Mouse (Mus musculus) neural tube, embryonic 11.5 days (tissue): ENCODE data around the gene Cryab. TPM values are rescaled to one million over a fixed set of nuclear protein-coding genes. Genes with fewer than 3 reads are reported as not detected.

Source experiments
- ATAC-seq: fragments of 200-750 bp; cut with Nextera tagmentation; 2 replicates; pipeline ENCODE4 v1.8.0; 2017; ENCODE audit warnings: moderate number of reproducible peaks, mild to moderate bottlenecking, moderate TSS enrichment, moderate library complexity; ENCODE audit not compliant: insufficient read depth, low FRiP score, low TSS enrichment
- DNase-seq: peaks from one replicate; pipeline ENCODE4 v3.0.0-alpha.2; 2015; ENCODE audit warnings: low spot score
- H3K27ac ChIP-seq: fragments of 300-500 bp; sonication (generic); 2 replicates; pipeline ENCODE4 v1.5.1; 2014; ENCODE audit warnings: low read depth, mild to moderate bottlenecking, low read length
- H3K27me3 ChIP-seq: fragments of 300-500 bp; sonication (generic); 2 replicates; pipeline ENCODE4 v1.6.1; 2014; ENCODE audit warnings: mild to moderate bottlenecking, low read length, mixed read lengths; ENCODE audit not compliant: control insufficient read depth, insufficient read depth
- H3K36me3 ChIP-seq: fragments of 300-500 bp; sonication (generic); 2 replicates; pipeline ENCODE4 v1.6.1; 2014; ENCODE audit warnings: mild to moderate bottlenecking, low read length, moderate library complexity, mixed read lengths; ENCODE audit not compliant: control insufficient read depth, insufficient read depth
- H3K4me1 ChIP-seq: fragments of 300-500 bp; sonication (generic); 2 replicates; pipeline ENCODE4 v1.6.1; 2014; ENCODE audit warnings: low read length, mixed read lengths; ENCODE audit not compliant: control insufficient read depth, insufficient read depth
- H3K4me2 ChIP-seq: fragments of 300-500 bp; sonication (generic); 2 replicates; pipeline ENCODE4 v1.6.1; 2014; ENCODE audit warnings: low read depth, mild to moderate bottlenecking, moderate library complexity
- H3K4me3 ChIP-seq: fragments of 300-500 bp; sonication (generic); 2 replicates; pipeline ENCODE4 v1.5.1; 2014; ENCODE audit warnings: low read depth, low read length
- H3K9ac ChIP-seq: fragments of 300-500 bp; sonication (generic); 2 replicates; pipeline ENCODE4 v1.6.1; 2014; ENCODE audit warnings: mild to moderate bottlenecking, low read length
- H3K9me3 ChIP-seq: fragments of 300-500 bp; sonication (generic); 2 replicates; pipeline ENCODE4 v1.6.1; 2016; ENCODE audit warnings: low read length; ENCODE audit not compliant: control insufficient read depth
- WGBS: fragments of 180-500 bp; shearing (Covaris S2); extraction: QIAGEN DNeasy Blood & Tissue Kit; methylation state at CpG from one replicate; pipeline ENCODE4 v1.1.7; 2014; 5-methylcytosine and 5-hydroxymethylcytosine counted together
- polyA plus RNA-seq: library from polyadenylated mRNA; unstranded; fragments of >200 nt; fragmentation: Nextera tagmentation; extraction: Ambion mirVana; gene quantifications from 2 replicates; pipeline ENCODE4 v1.2.1, GENCODE M21; 2014

The Cryab gene
- polyA plus RNA-seq, result 12.8 and 14.4 TPM in 2 replicates

DNA sequence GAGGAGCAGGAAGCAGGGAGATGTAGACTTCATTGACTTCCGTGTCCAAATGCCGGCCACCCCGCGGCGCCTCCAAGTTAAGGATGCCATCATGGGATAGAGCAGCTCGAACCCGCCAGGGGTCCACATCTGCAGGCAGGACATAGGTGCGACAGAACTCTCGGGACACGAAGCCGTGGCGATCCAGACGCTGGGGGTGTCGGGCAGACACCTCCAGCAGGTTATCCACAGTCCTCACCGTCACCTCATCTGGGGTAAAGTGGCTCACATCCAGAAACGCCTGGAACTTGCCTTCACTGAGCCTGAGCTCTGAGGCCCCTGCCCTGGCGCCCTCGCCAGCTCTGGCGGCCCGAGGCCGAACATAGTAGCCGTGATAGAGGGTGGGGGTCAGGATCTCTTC, at the start of gene Cryab:
Gene Cryab (plus strand): TSS at position 3 of the 400 bp plus-strand sequence.
- no peaks in the 10 kb centered on the region for H3K27me3 ChIP-seq
- no peak within 1 kb of the TSS for H3K27ac ChIP-seq
- no peak within 1 kb of the TSS for H3K4me3 ChIP-seq
- 75% methylated on average over 22 of the region's 22 CpGs for WGBS
- H3K36me3 ChIP-seq, result no peaks in the 10 kb centered on the region
- H3K9me3 ChIP-seq, result no peaks in the 10 kb centered on the region
- no peak for ATAC-seq
- no peak for DNase-seq
- H3K4me1 ChIP-seq, result no peaks in the 10 kb centered on the region
- no peak within 1 kb of the TSS for H3K9ac ChIP-seq
- H3K4me2 ChIP-seq, result no peak within 1 kb of the TSS

- Histone ChIP-seq H3K27ac (no peak overlapping the region), H3K9ac (no peak overlapping the region), H3K36me3 (0 out of 2 replicates have a peak, but pooled peaks cover 4% of the 10 kb centered on the region), H3K4me3 (no peak overlapping the region), H3K4me2 (no peak overlapping the region), H3K4me1 (no peaks in the 10 kb centered on the region), H3K27me3 (0 out of 2 replicates have a peak, but pooled peaks cover 5% of the 10 kb centered on the region), H3K9me3 (no peaks in the 10 kb centered on the region)
- WGBS, result 34% methylated on average over 6 of the region's 6 CpGs
- ATAC-seq (no peak), DNase-seq (no peak)
These were observed 46.2 kb upstream of the Cryab start for GRCm38 (mm10) chr9:50704907-50705306.

GRCm38 (mm10) chr9:50709108-50709507, 42.0 kb upstream of the Cryab start:
- no peak for DNase-seq
- H3K9ac ChIP-seq, result no peak overlapping the region
- H3K4me2 ChIP-seq, result no peak overlapping the region
- H3K36me3 ChIP-seq, result 0 out of 2 replicates have a peak, but pooled peaks cover 6% of the 10 kb centered on the region
- no peaks in the 10 kb centered on the region for H3K4me1 ChIP-seq
- H3K9me3 ChIP-seq, result no peaks in the 10 kb centered on the region
- no peak overlapping the region for H3K27ac ChIP-seq
- ATAC-seq, result no peak
- H3K4me3 ChIP-seq, result no peak overlapping the region
- H3K27me3 ChIP-seq, result no peaks in the 10 kb centered on the region
- 26% methylated on average over 2 of the region's 2 CpGs for WGBS

- no peaks in the 10 kb centered on the region for H3K27me3 ChIP-seq
- 0 out of 2 replicates have a peak, but pooled peaks cover 6% of the 10 kb centered on the region for H3K36me3 ChIP-seq
- H3K4me1 ChIP-seq, result no peaks in the 10 kb centered on the region
- H3K4me2 ChIP-seq, result no peak overlapping the region
- no peak overlapping the region for H3K4me3 ChIP-seq
- no peak overlapping the region for H3K27ac ChIP-seq
- DNase-seq (no peak), ATAC-seq (no peak)
- 85% methylated on average over 4 of the region's 4 CpGs for WGBS
- no peak overlapping the region for H3K9ac ChIP-seq
- no peaks in the 10 kb centered on the region for H3K9me3 ChIP-seq
These were observed 39.8 kb upstream of the Cryab start for GRCm38 (mm10) chr9:50711337-50711736.

DNA sequence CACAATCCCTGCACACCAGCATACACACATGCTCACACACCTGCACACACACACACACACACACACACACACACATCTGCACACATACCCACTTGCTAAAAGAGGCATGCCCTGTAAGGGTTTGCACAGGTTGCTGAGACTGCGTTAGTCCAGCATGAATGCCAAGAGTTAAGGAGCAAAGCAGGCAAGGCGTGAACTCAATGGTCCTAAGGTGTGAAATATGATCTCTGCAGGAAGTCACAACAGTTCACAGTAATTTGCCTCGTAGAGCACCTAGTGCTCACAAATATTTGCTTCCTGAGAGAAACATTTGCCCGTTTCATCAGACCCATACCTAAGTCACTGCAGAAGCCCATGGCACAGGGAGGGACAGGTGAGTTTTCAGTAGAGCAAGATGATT, 36.9 kb upstream of the Cryab start:
- H3K36me3 ChIP-seq, result 0 out of 2 replicates have a peak, but pooled peaks cover 2% of the 10 kb centered on the region
- ATAC-seq, result no peak
- DNase-seq, result no peak
- no peaks in the 10 kb centered on the region for H3K9me3 ChIP-seq
- H3K27ac ChIP-seq, result no peak overlapping the region
- no peak overlapping the region for H3K4me3 ChIP-seq
- H3K4me2 ChIP-seq, result no peak overlapping the region
- WGBS, result 65% methylated on average over 4 of the region's 4 CpGs
- no peaks in the 10 kb centered on the region for H3K27me3 ChIP-seq
- no peak overlapping the region for H3K9ac ChIP-seq
- no peaks in the 10 kb centered on the region for H3K4me1 ChIP-seq

DNA sequence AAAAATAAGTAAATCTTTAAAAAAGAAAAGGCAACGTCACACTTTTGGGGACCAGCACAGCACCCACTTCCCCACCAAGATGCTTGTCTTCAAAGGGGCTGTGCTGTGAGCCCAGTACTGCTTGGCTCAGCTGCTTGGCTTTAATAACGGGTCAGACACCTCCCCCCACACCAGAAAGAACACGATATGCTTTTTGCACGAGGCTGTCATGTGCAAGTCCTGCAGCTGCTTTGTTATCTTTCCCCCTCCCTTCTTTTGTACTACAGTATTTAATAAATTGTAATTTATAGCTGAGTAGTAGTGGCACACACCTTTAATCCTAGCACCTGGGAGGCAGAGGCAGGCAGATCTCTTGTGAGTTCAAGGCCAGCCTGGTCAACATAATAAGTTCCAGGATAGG, 32.2 kb upstream of the Cryab start:
- DNase-seq (no peak), ATAC-seq (no peak)
- Histone ChIP-seq H3K9me3 (no peaks in the 10 kb centered on the region), H3K27me3 (no peaks in the 10 kb centered on the region), H3K9ac (no peak overlapping the region), H3K36me3 (no peaks in the 10 kb centered on the region), H3K4me3 (no peak overlapping the region), H3K4me1 (peaks cover 5% of the 10 kb centered on the region; the same call in 1 of the 2 replicates), H3K27ac (no peak overlapping the region), H3K4me2 (no peak overlapping the region)
- 92% methylated on average over 4 of the region's 4 CpGs for WGBS

DNA sequence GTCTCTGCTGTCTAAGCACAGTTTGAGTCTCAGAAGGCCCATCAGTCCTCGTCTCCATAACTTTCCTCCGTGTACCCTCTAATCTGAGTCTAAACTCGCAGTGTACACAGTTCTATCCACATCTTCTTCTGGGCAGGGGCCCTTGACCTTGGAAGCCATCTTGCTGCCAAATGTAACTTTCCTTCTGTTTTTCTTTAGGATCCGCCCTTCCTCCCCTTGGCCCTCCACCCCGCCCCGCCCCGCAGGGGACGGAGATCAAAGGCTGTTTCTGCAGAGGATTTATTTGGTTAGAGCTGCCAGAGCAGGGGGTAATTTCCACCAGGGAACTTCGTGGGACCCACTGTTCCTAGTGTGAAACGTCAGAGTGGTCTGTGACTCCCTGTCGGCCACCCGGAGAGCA, 30.1 kb upstream of the Cryab start:
- no peaks in the 10 kb centered on the region for H3K9me3 ChIP-seq
- no peak overlapping the region for H3K4me3 ChIP-seq
- WGBS, result 28% methylated on average over 12 of the region's 12 CpGs
- no peak for ATAC-seq
- no peaks in the 10 kb centered on the region for H3K36me3 ChIP-seq
- no peak overlapping the region for H3K4me2 ChIP-seq
- H3K4me1 ChIP-seq, result peaks cover 6% of the 10 kb centered on the region; the same call in 1 of the 2 replicates
- no peaks in the 10 kb centered on the region for H3K27me3 ChIP-seq
- no peak overlapping the region for H3K27ac ChIP-seq
- no peak for DNase-seq
- H3K9ac ChIP-seq, result no peak overlapping the region

- Histone ChIP-seq H3K4me3 (no peak overlapping the region), H3K4me2 (no peak overlapping the region), H3K4me1 (peaks cover 13% of the 10 kb centered on the region), H3K9me3 (no peaks in the 10 kb centered on the region), H3K27ac (no peak overlapping the region), H3K9ac (no peak overlapping the region), H3K36me3 (no peaks in the 10 kb centered on the region), H3K27me3 (no peaks in the 10 kb centered on the region)
- WGBS, result 40% methylated on average over 8 of the region's 8 CpGs
- DNase-seq (no peak), ATAC-seq (no peak)
These were observed 28.6 kb upstream of the Cryab start for GRCm38 (mm10) chr9:50722451-50722911.

DNA sequence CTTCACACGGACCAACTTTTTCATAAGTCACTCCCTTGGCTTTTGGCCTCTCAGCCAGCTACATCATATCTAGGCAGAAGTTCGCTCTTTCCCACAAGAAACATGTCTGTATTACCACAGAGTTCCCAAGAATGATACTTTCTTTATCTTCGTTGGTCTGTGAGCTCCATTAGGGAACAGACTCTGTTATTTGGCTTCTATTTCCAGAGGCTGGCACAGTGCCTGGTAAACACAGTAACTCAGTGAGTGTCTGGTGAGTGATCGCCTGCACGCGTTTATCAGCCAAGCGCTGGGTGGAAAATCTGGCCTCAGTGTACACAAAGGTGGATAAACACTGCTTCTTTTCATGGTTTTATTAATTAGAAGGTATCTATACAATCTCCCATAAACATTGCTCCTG, 27.7 kb upstream of the Cryab start:
- Histone ChIP-seq H3K4me2 (no peak overlapping the region), H3K27me3 (no peaks in the 10 kb centered on the region), H3K9me3 (no peaks in the 10 kb centered on the region), H3K4me3 (no peak overlapping the region), H3K36me3 (no peaks in the 10 kb centered on the region), H3K9ac (no peak overlapping the region), H3K4me1 (peaks cover 15% of the 10 kb centered on the region), H3K27ac (no peak overlapping the region)
- WGBS, result 81% methylated on average over 7 of the region's 7 CpGs
- no peak for ATAC-seq
- no peak for DNase-seq
